Mouse (Mus musculus) liver, postnatal 0 days (tissue): Measurements from ENCODE around the gene Alkbh6.

Source experiments
- CTCF ChIP-seq: sonication (generic); IDR thresholded peaks from 2 replicates; pipeline ENCODE4 v1.5.1; 2016; ENCODE audit warnings: antibody characterized with exemption, low read depth
- EP300 ChIP-seq: IDR thresholded peaks from 2 replicates; pipeline ENCODE4 v1.6.1; 2016; ENCODE audit warnings: antibody characterized with exemption, low read depth, mild to moderate bottlenecking

- TF ChIP-seq CTCF: no peak
- TF ChIP-seq EP300: no peak
Observed at GRCm38 (mm10) chr7:30289071-30289713, 19.3 kb upstream of the Alkbh6 start.
